In genomic region chr10:91139148-91139766, GRCm38 (mm10) we compare ENCODE assay signal across 16 mouse cellular contexts. TPM values are rescaled to one million over a fixed set of nuclear protein-coding genes. Genes with fewer than 3 reads are reported as not detected.
DNase-seq lines count a peak whose midpoint lies in the region; ATAC-seq and TF ChIP-seq lines count a peak whose summit lies in the region.
"Had no signal": no experiment of that assay in that cellular context is flagged by ENCODE, and none has a peak within 500 bp of the region (broad histone marks: within the 10 kb centered on the region; RNA-seq: fewer than 3 reads in every experiment).

No protein-coding gene starts in this region.

- H3K4me3 ChIP-seq in heart, adult 2 months = no peak overlapping the region
- H3K4me3 ChIP-seq in intestine, embryonic 16.5 days (ENCODE audit: low read length) = no peak overlapping the region
- no peak overlapping the region for H3K4me3 ChIP-seq in intestine, embryonic 15.5 days (replicated peaks)
- no peak overlapping the region for H3K4me3 ChIP-seq in heart, embryonic 16.5 days (ENCODE audit: low read length)
- no peak overlapping the region for H3K4me3 ChIP-seq in small intestine, adult 2 months (ENCODE audit: low read depth, low read length)
- H3K4me3 ChIP-seq: forebrain, embryonic 13.5 days; midbrain, embryonic 10.5 days had no signal

- no peak for TF ChIP-seq CTCF in heart, adult 2 months (IDR thresholded peaks at IDR 0.05)
- TF ChIP-seq CTCF in small intestine, adult 2 months (IDR thresholded peaks at IDR 0.05; ENCODE audit: extremely low read depth, insufficient read length, insufficient replicate concordance, low read depth, low read length) = no peak

- no peaks in the 10 kb centered on the region for H3K9me3 ChIP-seq in intestine, embryonic 16.5 days (ENCODE audit: control insufficient read depth, low read length)
- no peaks in the 10 kb centered on the region for H3K9me3 ChIP-seq in intestine, embryonic 15.5 days
- no peaks in the 10 kb centered on the region for H3K9me3 ChIP-seq in heart, embryonic 16.5 days (replicated peaks; ENCODE audit: control insufficient read depth, low read length)
- H3K9me3 ChIP-seq: forebrain, embryonic 13.5 days; midbrain, embryonic 10.5 days had no signal

- 52% methylated on average over 14 of the region's 14 CpGs for WGBS in heart, adult 2 months
- 81% methylated on average over 14 of the region's 14 CpGs for WGBS in intestine, embryonic 16.5 days
- WGBS in intestine, embryonic 15.5 days = 85% methylated on average over 14 of the region's 14 CpGs
- WGBS in heart, embryonic 16.5 days = 51% methylated on average over 14 of the region's 14 CpGs
- WGBS in small intestine, adult 2 months = 64% methylated on average over 14 of the region's 14 CpGs

- no peaks in the 10 kb centered on the region for H3K27me3 ChIP-seq in heart, adult 2 months (ENCODE audit: control insufficient read depth, insufficient read depth, low read length)
- H3K27me3 ChIP-seq in intestine, embryonic 16.5 days (replicated peaks; ENCODE audit: control insufficient read depth, insufficient read depth, low read length) = no peaks in the 10 kb centered on the region
- no peaks in the 10 kb centered on the region for H3K27me3 ChIP-seq in intestine, embryonic 15.5 days (replicated peaks)
- no peaks in the 10 kb centered on the region for H3K27me3 ChIP-seq in heart, embryonic 16.5 days (ENCODE audit: control insufficient read depth, insufficient read depth, low read length)
- H3K27me3 ChIP-seq in small intestine, adult 2 months (ENCODE audit: control insufficient read depth, insufficient read depth, low read length) = no peaks in the 10 kb centered on the region
- H3K27me3 ChIP-seq: forebrain, embryonic 13.5 days had no signal

- ATAC-seq in intestine, embryonic 16.5 days = peak; percentile 54
- ATAC-seq in intestine, embryonic 15.5 days = no peak
- no peak for ATAC-seq in heart, embryonic 16.5 days (replicated peaks; ENCODE audit: extremely low read depth, insufficient read depth, low FRiP score)
- ATAC-seq: forebrain, embryonic 13.5 days; hindbrain, embryonic 16.5 days had no signal

- no peaks in the 10 kb centered on the region for H3K36me3 ChIP-seq in heart, adult 2 months (ENCODE audit: control insufficient read depth, insufficient read depth, low read length)
- no peaks in the 10 kb centered on the region for H3K36me3 ChIP-seq in intestine, embryonic 16.5 days (ENCODE audit: control insufficient read depth, insufficient read depth, low read length)
- no peaks in the 10 kb centered on the region for H3K36me3 ChIP-seq in intestine, embryonic 15.5 days
- no peaks in the 10 kb centered on the region for H3K36me3 ChIP-seq in heart, embryonic 16.5 days (ENCODE audit: control insufficient read depth, insufficient read depth)
- no peaks in the 10 kb centered on the region for H3K36me3 ChIP-seq in small intestine, adult 2 months (ENCODE audit: control insufficient read depth, insufficient read depth, low read length)

- no peak for DNase-seq in heart, adult 2 months
- no peak for DNase-seq in heart, postnatal 4 days
- no peak for DNase-seq in left cerebral cortex, postnatal 25 days (ENCODE audit: low spot score in 2 of 2)
- DNase-seq: cerebellum, adult 9-10 months; kidney, adult 18-20 months; kidney, postnatal 10 days; lung, embryonic 14.5 days; lung, postnatal 36 days; thymus, postnatal 25 days had no signal

- no peak for TF ChIP-seq POLR2A in heart, adult 2 months (IDR thresholded peaks at IDR 0.05; ENCODE audit: insufficient read depth, low read depth, low read length)
- TF ChIP-seq POLR2A in small intestine, adult 2 months (IDR thresholded peaks at IDR 0.05; ENCODE audit: low read depth, low read length) = no peak

- no peak for TF ChIP-seq EP300 in heart, adult 2 months (IDR thresholded peaks at IDR 0.05; ENCODE audit: insufficient read depth, low read depth, low read length)

- H3K27ac ChIP-seq in heart, adult 2 months = peak overlapping the region; percentile 76
- H3K27ac ChIP-seq in intestine, embryonic 16.5 days (ENCODE audit: low read length) = peak overlapping the region; percentile 47
- H3K27ac ChIP-seq in intestine, embryonic 15.5 days = no peak overlapping the region
- peak overlapping the region; percentile 83 for H3K27ac ChIP-seq in heart, embryonic 16.5 days (ENCODE audit: low read length)
- peak overlapping the region; percentile 44 for H3K27ac ChIP-seq in small intestine, adult 2 months (ENCODE audit: insufficient read depth, low read depth, low read length)
- H3K27ac ChIP-seq: forebrain, embryonic 13.5 days; midbrain, embryonic 10.5 days had no signal

- intact Hi-C loops in heart, adult 2 months (cut with DNase I) = loop anchor here (2.0 kb wide), 1 partner anchor 14 kb away; the partner anchor contains the start of gene Slc25a3
- intact Hi-C loops in left cerebral cortex, postnatal 25 days (cut with DNase I) = no loop called here

- H3K4me1 ChIP-seq in heart, adult 2 months (ENCODE audit: control insufficient read depth, insufficient read depth, low read length) = peaks cover 1% of the 10 kb centered on the region; the same call in 1 of the 2 replicates
- no peaks in the 10 kb centered on the region for H3K4me1 ChIP-seq in intestine, embryonic 16.5 days (ENCODE audit: control insufficient read depth, insufficient read depth, low read length)
- no peaks in the 10 kb centered on the region for H3K4me1 ChIP-seq in intestine, embryonic 15.5 days (replicated peaks)
- peaks cover 12% of the 10 kb centered on the region for H3K4me1 ChIP-seq in heart, embryonic 16.5 days (ENCODE audit: control insufficient read depth, insufficient read depth, low read length)
- peaks cover 17% of the 10 kb centered on the region; the same call in 1 of the 2 replicates for H3K4me1 ChIP-seq in small intestine, adult 2 months (ENCODE audit: control insufficient read depth, insufficient read depth, insufficient read length, low read length)
- H3K4me1 ChIP-seq: midbrain, embryonic 10.5 days had no signal

- no peak overlapping the region for H3K9ac ChIP-seq in heart, adult 2 months (ENCODE audit: low read depth, low read length)
- no peak overlapping the region for H3K9ac ChIP-seq in intestine, embryonic 16.5 days (ENCODE audit: low read depth, low read length)
- H3K9ac ChIP-seq in intestine, embryonic 15.5 days = no peak overlapping the region
- peak overlapping the region; percentile 58 for H3K9ac ChIP-seq in heart, embryonic 16.5 days (ENCODE audit: low read length)
- H3K9ac ChIP-seq: forebrain, embryonic 13.5 days; lung, embryonic 14.5 days had no signal

- no peaks in the 10 kb centered on the region for H3K79me2 ChIP-seq in heart, adult 2 months (replicated peaks; ENCODE audit: control insufficient read depth, insufficient read depth, low read length)

- H3K4me2 ChIP-seq in intestine, embryonic 16.5 days (ENCODE audit: low read depth, low read length) = no peak overlapping the region
- no peak overlapping the region for H3K4me2 ChIP-seq in intestine, embryonic 15.5 days (replicated peaks)
- peak overlapping the region; percentile 27; the same call in 1 of the 2 replicates for H3K4me2 ChIP-seq in heart, embryonic 16.5 days (ENCODE audit: low read depth, low read length)
- H3K4me2 ChIP-seq: forebrain, embryonic 13.5 days; lung, embryonic 14.5 days had no signal

RNA-seq across cellular contexts. Expression of gene Slc25a3, which starts 15.4 kb away (rescaled TPM):
- 1,000 to 10,000 TPM; 2,279 to 2,697 TPM for total RNA-seq in heart, adult 2 months (2021)
- polyA plus RNA-seq in heart, adult 2 months (2012; rRNA removed) = 1,459 and 1,712 TPM in 2 replicates
- 1,000 to 10,000 TPM; 1,954 to 1,992 TPM for total RNA-seq in heart, postnatal 4 days (2021)
- 743 and 812 TPM in 2 replicates for polyA plus RNA-seq in intestine, embryonic 16.5 days (2015; fragmentation: Nextera tagmentation; extraction: Ambion mirVana)
- 611 and 651 TPM in 2 replicates for polyA plus RNA-seq in intestine, embryonic 15.5 days (2015; fragmentation: Nextera tagmentation; extraction: Ambion mirVana)
- polyA plus RNA-seq in heart, embryonic 16.5 days (2015; fragmentation: Nextera tagmentation; extraction: Ambion mirVana) = 1,186 and 1,208 TPM in 2 replicates
- 486 and 781 TPM in 2 replicates for polyA plus RNA-seq in small intestine, adult 2 months (2012; rRNA removed)
- 100 to 1,000 TPM; 546 TPM for total RNA-seq in left cerebral cortex, postnatal 25 days (2021)

RNA-seq across cellular contexts. Expression of gene Tmpo, which starts 41.9 kb away (rescaled TPM):
- 10 to 100 TPM; 39.8 to 40.1 TPM for total RNA-seq in heart, adult 2 months (2021)
- 13.9 and 26.2 TPM in 2 replicates for polyA plus RNA-seq in heart, adult 2 months (2012; rRNA removed)
- total RNA-seq in heart, postnatal 4 days (2021) = 100 to 1,000 TPM; 186 to 192 TPM
- polyA plus RNA-seq in intestine, embryonic 16.5 days (2015; fragmentation: Nextera tagmentation; extraction: Ambion mirVana) = 110 and 111 TPM in 2 replicates
- 165 and 209 TPM in 2 replicates for polyA plus RNA-seq in intestine, embryonic 15.5 days (2015; fragmentation: Nextera tagmentation; extraction: Ambion mirVana)
- polyA plus RNA-seq in heart, embryonic 16.5 days (2015; fragmentation: Nextera tagmentation; extraction: Ambion mirVana) = 148 and 153 TPM in 2 replicates
- polyA plus RNA-seq in small intestine, adult 2 months (2012; rRNA removed) = 18.5 and 29.0 TPM in 2 replicates
- 10 to 100 TPM; 39.7 to 41.5 TPM for total RNA-seq in left cerebral cortex, postnatal 25 days (2021)

RNA-seq across cellular contexts. Expression of gene Ikbip, which starts 56.5 kb away (rescaled TPM):
- 10 to 100 TPM; 18.7 to 20.2 TPM for total RNA-seq in heart, adult 2 months (2021)
- polyA plus RNA-seq in heart, adult 2 months (2012; rRNA removed) = 4.2 and 8.3 TPM in 2 replicates
- total RNA-seq in heart, postnatal 4 days (2021) = 10 to 100 TPM; 25.2 to 25.3 TPM
- 31.7 and 32.4 TPM in 2 replicates for polyA plus RNA-seq in intestine, embryonic 16.5 days (2015; fragmentation: Nextera tagmentation; extraction: Ambion mirVana)
- polyA plus RNA-seq in intestine, embryonic 15.5 days (2015; fragmentation: Nextera tagmentation; extraction: Ambion mirVana) = 37.2 and 40.0 TPM in 2 replicates
- 31.6 and 39.3 TPM in 2 replicates for polyA plus RNA-seq in heart, embryonic 16.5 days (2015; fragmentation: Nextera tagmentation; extraction: Ambion mirVana)
- polyA plus RNA-seq in small intestine, adult 2 months (2012; rRNA removed) = 0.67 and 0.85 TPM in 2 replicates
- 10 to 100 TPM; 12.2 to 15.3 TPM for total RNA-seq in left cerebral cortex, postnatal 25 days (2021)

RNA-seq across cellular contexts. Expression of gene Apaf1, which starts 56.7 kb away (rescaled TPM):
- total RNA-seq in heart, adult 2 months (2021) = 1 to 10 TPM; 5.2 to 5.6 TPM
- polyA plus RNA-seq in heart, adult 2 months (2012; rRNA removed) = 3.9 and 6.4 TPM in 2 replicates
- 10 to 100 TPM; 18.1 to 19.9 TPM for total RNA-seq in heart, postnatal 4 days (2021)
- polyA plus RNA-seq in intestine, embryonic 16.5 days (2015; fragmentation: Nextera tagmentation; extraction: Ambion mirVana) = 15.6 and 18.0 TPM in 2 replicates
- 20.6 and 21.3 TPM in 2 replicates for polyA plus RNA-seq in intestine, embryonic 15.5 days (2015; fragmentation: Nextera tagmentation; extraction: Ambion mirVana)
- polyA plus RNA-seq in heart, embryonic 16.5 days (2015; fragmentation: Nextera tagmentation; extraction: Ambion mirVana) = 8.5 and 9.8 TPM in 2 replicates
- polyA plus RNA-seq in small intestine, adult 2 months (2012; rRNA removed) = 8.4 and 13.1 TPM in 2 replicates
- 10 to 100 TPM; 11.3 to 15.4 TPM for total RNA-seq in left cerebral cortex, postnatal 25 days (2021)
